Mouse (Mus musculus) embryo, embryonic 9.5 days (tissue): Measurements from ENCODE around the gene Zfp423.
A peak's percentile ranks its signal among the peaks of the same experiment; 100 is the strongest.

Experiments
- DNase-seq: peaks from one replicate; pipeline ENCODE4 v3.0.0-alpha.2; 2017; ENCODE audit errors: extremely low spot score

The Zfp423 gene

DNA sequence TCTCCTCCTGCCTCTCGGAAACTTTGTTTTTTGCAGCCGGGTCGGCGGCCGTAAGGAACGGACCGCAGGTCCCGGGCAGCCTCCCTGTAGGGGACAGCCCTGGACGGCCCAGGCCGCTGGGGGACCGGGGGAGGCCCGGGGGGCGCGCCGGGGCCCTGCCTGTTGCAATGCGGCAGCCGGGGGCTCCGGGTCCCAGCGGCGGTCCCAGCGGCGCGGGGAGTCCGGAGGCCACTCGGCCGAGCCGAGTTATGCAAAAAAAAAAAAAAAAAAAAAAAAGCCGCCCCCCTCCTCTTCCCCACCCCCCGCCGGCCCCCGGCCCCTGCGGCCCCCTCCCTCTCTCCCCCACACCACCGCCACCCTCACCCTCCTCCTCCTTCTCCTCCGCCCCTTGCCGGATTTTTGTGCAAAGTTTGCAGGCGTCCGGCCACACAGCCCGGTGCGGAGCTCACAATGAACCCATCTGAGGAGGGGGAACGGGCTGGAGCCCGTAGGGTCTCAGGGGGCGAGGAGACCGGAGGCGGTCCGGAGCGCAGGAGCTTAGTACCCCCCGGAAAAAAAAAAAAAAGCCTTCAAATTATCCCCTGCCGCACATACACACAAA lies at the start of gene Zfp423:
TSS of gene Zfp423 (minus strand) at position 276 of the 601 bp plus-strand sequence.
- DNase-seq, result peak; percentile 81

DNA sequence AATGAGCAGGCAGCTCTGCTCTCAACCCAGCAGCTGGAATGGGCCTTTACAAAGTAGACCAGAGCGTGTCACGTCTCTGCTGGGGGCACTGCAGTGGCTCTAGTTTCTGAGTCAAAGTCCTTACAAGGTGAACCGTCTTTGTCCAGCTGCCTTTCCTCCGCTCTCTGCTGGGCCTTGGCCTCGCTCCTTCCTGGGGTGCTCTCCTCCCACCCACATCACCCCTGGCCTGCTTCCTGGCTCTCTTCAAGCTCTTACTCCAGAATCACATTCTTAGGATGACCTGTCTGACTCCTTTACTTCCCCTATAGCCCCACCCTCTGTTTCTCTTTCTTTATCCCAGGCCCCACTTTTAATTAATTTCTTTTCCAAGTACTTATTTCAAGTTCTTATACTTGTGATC lies 47.4 kb upstream of the Zfp423 start:
- DNase-seq, result no peak

DNA sequence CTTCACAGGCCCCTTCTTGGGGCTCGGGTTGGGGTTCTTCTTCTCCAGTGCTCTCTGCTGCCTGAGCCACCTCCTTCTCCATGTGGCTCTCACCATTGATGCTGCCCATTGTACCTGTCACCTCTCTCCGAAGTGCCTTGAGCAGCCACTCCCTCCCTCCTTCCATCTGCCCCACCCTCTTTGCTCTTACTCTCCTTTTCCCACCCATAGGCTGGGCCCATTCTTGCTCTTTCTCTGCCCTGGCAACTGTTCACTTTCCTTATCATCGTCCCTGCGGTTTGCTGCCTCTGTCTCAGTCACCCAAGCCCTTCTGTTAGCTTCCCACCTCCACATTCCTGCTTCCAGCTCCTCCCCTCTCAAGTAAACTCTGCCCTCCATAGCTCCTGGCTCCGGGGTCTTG lies 25.4 kb upstream of the Zfp423 start:
- no peak for DNase-seq

GRCm38 (mm10) chr8:87984032-87984431 lies 24.6 kb upstream of the Zfp423 start:
- no peak for DNase-seq

DNA sequence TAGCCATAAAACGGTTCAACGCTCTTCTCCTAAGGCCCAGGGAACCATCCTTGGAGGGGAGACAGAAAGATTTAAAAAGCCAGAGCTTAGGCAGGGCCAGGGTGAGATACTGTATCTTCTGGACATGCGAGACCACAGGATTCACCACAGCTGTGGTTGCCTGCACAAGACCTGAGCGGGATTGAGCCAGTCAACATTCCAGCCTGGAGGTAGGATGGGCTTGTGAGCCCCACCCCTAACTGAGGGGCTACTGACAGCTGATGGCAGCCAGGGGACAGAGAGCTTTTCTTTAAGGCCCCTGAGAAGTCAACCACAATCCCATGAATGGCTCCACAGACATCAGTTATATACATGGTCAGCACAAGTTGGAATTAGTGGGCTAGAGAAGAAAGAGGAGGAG lies 23.5 kb upstream of the Zfp423 start:
- DNase-seq, result no peak

GRCm38 (mm10) chr8:87975466-87975809 lies 16.0 kb upstream of the Zfp423 start:
- DNase-seq, result no peak

DNA sequence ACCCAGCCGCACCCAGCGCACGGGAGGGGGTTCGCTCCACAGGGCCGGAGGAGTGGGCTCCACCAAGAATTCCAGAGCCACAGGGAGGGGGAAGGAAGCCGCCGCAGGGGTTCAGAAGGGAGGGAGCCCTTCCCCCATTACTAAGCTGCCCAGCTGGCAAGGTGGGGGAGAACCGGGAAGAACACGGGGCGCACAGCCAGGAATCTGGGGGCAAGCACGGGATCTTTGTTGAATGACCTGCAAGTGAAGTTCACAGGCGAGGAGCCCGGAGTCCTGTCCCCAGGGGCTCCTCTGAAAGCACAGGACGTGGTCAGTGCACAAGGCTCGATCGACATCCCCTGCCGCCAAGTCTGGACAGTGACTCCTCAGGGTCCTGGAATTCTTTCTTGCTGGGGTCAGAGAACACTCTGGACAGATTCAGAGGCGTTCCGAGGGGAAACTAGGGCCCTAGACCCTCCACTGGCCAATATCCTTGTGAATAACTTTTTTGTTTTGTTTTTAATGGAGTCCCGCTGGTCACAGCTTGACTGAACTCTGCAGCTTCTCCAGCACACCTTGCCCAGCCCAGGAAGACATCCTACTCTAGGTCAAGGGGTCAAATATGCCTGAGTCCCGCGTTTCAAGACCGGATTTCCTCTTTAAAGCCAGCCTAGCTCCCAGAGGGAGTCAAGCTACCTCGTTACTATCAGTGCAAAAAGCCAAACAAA lies 15.5 kb upstream of the Zfp423 start:
- peak; percentile 70 for DNase-seq

- DNase-seq, result peak; percentile 19
These were observed 14.8 kb upstream of the Zfp423 start for GRCm38 (mm10) chr8:87974122-87974758.

GRCm38 (mm10) chr8:87967866-87968620 lies 8.6 kb upstream of the Zfp423 start:
- no peak for DNase-seq

GRCm38 (mm10) chr8:87967057-87967820 lies 7.8 kb upstream of the Zfp423 start:
- no peak for DNase-seq

GRCm38 (mm10) chr8:87962514-87963225 lies 3.3 kb upstream of the Zfp423 start:
- DNase-seq, result peak; percentile 75

DNA sequence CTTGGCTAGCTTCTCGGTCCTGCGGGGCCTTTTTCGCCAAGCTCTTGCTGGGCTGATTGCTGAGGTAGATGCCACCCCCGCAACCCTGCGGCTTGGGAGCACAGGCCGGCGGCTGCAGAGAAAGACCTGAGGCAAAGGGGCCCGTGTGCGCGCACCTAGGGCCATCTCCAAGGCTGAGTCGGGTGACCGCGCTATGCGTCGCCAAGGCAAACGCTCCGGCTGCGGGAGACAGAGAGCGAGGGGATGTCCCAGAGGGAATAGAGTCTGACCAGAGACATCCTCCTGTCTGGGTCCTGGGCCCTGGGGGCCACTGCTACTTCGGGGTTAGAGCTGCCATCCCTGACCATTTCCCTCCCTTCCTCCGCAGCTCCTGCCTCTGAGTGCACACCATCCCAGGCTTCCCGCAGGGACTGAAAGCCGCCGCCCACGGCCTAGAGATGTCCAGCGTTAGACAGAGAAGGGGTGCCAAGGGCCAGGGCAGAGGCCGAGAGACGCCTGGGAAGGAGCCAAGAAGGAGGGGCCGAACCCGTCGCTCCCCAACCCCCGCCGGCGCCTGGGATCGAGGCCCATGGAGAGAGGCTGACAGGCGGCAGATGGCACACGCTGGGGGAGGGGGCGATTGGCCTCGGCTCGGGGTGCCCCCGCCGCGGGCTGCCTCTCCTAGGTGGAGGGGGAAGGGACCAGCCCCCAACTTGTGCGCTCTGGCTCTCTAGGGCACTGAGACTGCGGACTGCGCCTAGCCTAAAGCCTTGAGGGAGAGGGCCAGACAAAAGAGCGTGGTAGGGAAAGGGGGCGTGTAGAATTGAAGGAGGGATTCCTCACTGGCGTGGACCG lies 2.5 kb upstream of the Zfp423 start:
- no peak for DNase-seq

DNA sequence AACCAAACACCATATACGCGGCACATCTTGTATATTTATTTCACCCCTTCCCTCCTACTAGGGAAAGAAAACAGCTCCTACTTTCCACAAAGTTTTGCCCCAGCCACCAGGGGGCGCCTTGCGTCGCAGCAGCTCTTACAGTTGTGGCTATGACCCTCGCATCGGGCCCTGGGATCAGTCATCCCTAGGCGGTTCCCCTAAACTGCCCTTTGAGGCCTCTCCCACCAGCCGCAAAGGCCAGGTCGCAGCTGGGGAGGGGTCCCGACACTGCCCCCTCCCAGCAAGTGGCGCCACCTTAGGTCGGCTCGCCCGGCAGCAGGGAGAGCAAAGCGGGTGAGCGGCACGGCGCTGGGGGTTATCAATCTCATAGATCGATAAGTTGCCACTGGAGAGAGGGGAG lies 1.7 kb upstream of the Zfp423 start:
- DNase-seq, result peak; percentile 77

- DNase-seq, result peak; percentile 89
These were observed 810 bp upstream of the Zfp423 start for GRCm38 (mm10) chr8:87960061-87960749.

- peak; percentile 81 for DNase-seq
These were observed 710 bp downstream of the Zfp423 start for GRCm38 (mm10) chr8:87958451-87959319.

GRCm38 (mm10) chr8:87957871-87958450 lies 1.4 kb downstream of the Zfp423 start:
- peak; percentile 73 for DNase-seq

DNA sequence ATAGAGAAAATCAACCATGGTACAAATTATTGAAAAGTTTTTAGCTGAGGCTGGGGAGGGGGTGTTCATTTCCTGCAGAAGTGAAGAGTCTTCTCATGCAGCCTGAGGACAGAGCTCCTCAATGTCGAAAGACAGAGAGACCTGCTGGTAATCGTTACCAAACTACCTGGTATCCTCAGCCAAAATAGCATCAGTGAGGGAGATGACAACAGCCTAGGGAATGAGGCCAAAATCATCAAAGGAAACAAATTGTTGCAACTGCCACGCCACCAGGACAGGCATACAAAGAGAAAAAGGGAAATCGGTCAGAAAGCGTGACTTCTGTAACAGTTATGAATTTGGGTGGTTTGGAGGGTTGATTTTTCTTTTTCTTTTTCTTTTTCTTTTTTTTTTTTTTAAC lies 3.4 kb downstream of the Zfp423 start:
- DNase-seq, result no peak

DNA sequence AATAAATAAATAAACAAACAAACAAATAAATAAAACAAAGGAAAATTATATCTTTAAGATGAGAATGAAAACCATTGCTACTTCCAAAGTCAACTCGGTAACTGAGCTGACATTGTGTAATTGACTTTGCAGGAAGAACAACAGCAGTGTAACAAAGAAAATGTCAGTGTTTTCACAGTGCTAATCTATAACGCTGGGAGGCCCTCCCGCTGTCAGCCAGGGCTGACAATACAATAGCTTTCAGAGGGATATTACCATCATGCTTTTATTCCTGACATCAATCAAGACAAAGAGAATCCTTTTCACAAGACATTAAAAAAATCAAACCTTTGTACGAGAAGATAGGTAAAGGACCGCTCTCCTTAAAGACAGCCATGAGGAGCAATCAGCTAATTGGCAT lies 5.9 kb downstream of the Zfp423 start:
- DNase-seq, result no peak
